Mouse (Mus musculus): Measurements from ENCODE around the gene Sigmar1.

Gene Sigmar1

GRCm38 (mm10) chr4:41756440-41756839, 483 bp upstream of the Sigmar1 start:
- DNase-seq = no peak

- DNase-seq = no peak
Observed at GRCm38 (mm10) chr4:41754797-41755337, 1.1 kb downstream of the Sigmar1 start, which contains the start of gene Galt. Gene Galt, plus strand, starts transcription at chr4:41755228.

- DNase-seq = no peak
Observed at GRCm38 (mm10) chr4:41745021-41745420, 10.9 kb downstream of the Sigmar1 start.

- DNase-seq = no peak
Observed at GRCm38 (mm10) chr4:41744131-41744530, 11.8 kb downstream of the Sigmar1 start.

- peak; percentile 90 for DNase-seq
Observed at GRCm38 (mm10) chr4:41741158-41741560, 14.8 kb downstream of the Sigmar1 start.

GRCm38 (mm10) chr4:41740380-41741157, 15.4 kb downstream of the Sigmar1 start:
- peak; percentile 47 for DNase-seq

GRCm38 (mm10) chr4:41739260-41739659, 16.7 kb downstream of the Sigmar1 start:
- DNase-seq = no peak

- DNase-seq = no peak
Observed at GRCm38 (mm10) chr4:41738256-41738603, 17.7 kb downstream of the Sigmar1 start.

- DNase-seq = peak; percentile 84
Observed at GRCm38 (mm10) chr4:41737602-41738255, 18.2 kb downstream of the Sigmar1 start.

GRCm38 (mm10) chr4:41731052-41731765, 24.7 kb downstream of the Sigmar1 start, which contains the start of gene Arid3c:
Gene Arid3c, minus strand, starts transcription at chr4:41731142.
- peak; percentile 66 for DNase-seq

GRCm38 (mm10) chr4:41726826-41727621, 28.9 kb downstream of the Sigmar1 start:
- no peak for DNase-seq

GRCm38 (mm10) chr4:41722918-41723351, 33.0 kb downstream of the Sigmar1 start, which contains the start of gene Dctn3:
Gene Dctn3, minus strand, starts transcription at chr4:41723170.
- DNase-seq = peak; percentile 81

GRCm38 (mm10) chr4:41716834-41717233, 39.1 kb downstream of the Sigmar1 start:
- DNase-seq = no peak

GRCm38 (mm10) chr4:41715596-41715995, 40.4 kb downstream of the Sigmar1 start:
- DNase-seq = peak; percentile 62

- no peak for DNase-seq
Observed at GRCm38 (mm10) chr4:41715082-41715481, 40.9 kb downstream of the Sigmar1 start.

GRCm38 (mm10) chr4:41714276-41714675, 41.7 kb downstream of the Sigmar1 start:
- peak; percentile 68 for DNase-seq

GRCm38 (mm10) chr4:41713197-41714067, 42.5 kb downstream of the Sigmar1 start, which contains the start of gene Rpp25l:
Gene Rpp25l, minus strand, starts transcription at chr4:41713534.
- DNase-seq = peak; percentile 90

- DNase-seq = no peak
Observed at GRCm38 (mm10) chr4:41712421-41713196, 43.3 kb downstream of the Sigmar1 start.

GRCm38 (mm10) chr4:41711705-41712375, 44.1 kb downstream of the Sigmar1 start:
- no peak for DNase-seq

- DNase-seq = no peak
Observed at GRCm38 (mm10) chr4:41710229-41710628, 45.7 kb downstream of the Sigmar1 start.

Measured in thymus, postnatal 4 days (tissue).